Mouse (Mus musculus) CD4-positive, CD25-positive, alpha-beta regulatory T cell, adult 4 months (primary cell): ENCODE results near the gene Lurap1l. TPM values are rescaled to one million over a fixed set of nuclear protein-coding genes. Genes with fewer than 3 reads are reported as not detected.

Source experiments
- polyA plus RNA-seq, 2 experiments: library from polyadenylated mRNA; unstranded; fragments of 100-300 nt; shearing (Covaris generic); gene quantifications; one replicate each; pipeline ENCODE4 v1.2.1; 2017

Lurap1l gene
- polyA plus RNA-seq, 2 experiments from 2014 or later: not detected

Other genes with a start within 250 kb of the Lurap1l start
- not detected for gene Tyrp1, start 76.5 kb upstream of the Lurap1l start, polyA plus RNA-seq